Mouse (Mus musculus) C2C12 (cell line): ENCODE measurements at regions not wholly inside any gene's neighbourhood (a gene's known extent, or its start where the extent isn't known, plus 50 kb on each side); places are given as distances from the start of the nearest gene placed in this dataset.

Source experiments
- CEBPB ChIP-seq: IDR thresholded peaks from one replicate; pipeline ENCODE4 v1.6.1; 2011; ENCODE audit warnings: low read depth, mild to moderate bottlenecking, control low read depth, moderate library complexity
- CTCF ChIP-seq: IDR thresholded peaks from one replicate; pipeline ENCODE4 v1.5.1; 2011; ENCODE audit not compliant: control insufficient read depth, insufficient read depth, insufficient read length
- FOSL1 ChIP-seq: IDR thresholded peaks from one replicate; pipeline ENCODE4 v1.8.0; 2011; ENCODE audit warnings: mild to moderate bottlenecking, low read length; ENCODE audit not compliant: poor library complexity, insufficient read depth, severe bottlenecking
- MYOD1 ChIP-seq: IDR thresholded peaks from one replicate; pipeline ENCODE4 v1.6.1; 2011; ENCODE audit warnings: low read depth; ENCODE audit not compliant: control insufficient read depth, insufficient read length
- MYOG ChIP-seq: IDR thresholded peaks from one replicate; pipeline ENCODE4 v1.6.1; 2011; ENCODE audit not compliant: control insufficient read depth, insufficient read length; ENCODE audit errors: extremely low read depth
- USF1 ChIP-seq: IDR thresholded peaks from one replicate; pipeline ENCODE4 v1.6.1; 2011; ENCODE audit warnings: low read depth, mild to moderate bottlenecking, control low read depth, moderate library complexity

DNA sequence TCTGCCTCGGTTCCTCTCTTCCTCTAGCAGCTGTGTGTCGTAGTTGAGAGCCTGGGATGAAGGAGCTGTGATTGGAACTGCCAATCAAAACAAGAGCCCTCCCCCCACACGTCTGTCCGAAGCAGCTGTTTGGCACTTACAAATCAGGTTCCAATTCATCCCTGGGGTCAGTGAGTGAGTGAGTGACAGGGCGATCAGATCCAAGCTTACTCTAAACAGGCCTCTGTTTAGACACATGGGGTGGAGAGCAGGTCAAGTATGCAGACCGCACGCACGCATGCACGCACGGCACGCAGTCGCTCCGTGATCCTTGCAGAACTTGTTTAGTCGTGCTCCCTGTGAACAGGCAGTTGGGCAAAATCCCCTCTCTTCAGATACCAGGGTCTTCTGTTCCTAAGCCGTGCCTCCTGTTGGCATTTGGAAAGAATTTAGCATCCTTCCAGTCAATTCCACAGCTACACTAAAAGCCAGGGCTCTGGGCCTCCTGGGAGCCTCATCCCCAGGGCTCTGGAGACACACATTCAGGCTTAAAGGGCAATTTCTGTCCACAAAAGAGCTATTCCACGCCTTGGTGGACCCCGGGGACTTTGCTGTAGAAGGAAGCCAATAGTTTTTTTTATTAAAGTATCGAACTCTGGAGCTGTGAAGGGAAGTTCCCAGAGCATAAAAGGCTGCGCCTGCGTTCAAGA, 52.2 kb upstream of the Kcng1 start:
- TF ChIP-seq CTCF (no peak), USF1 (no peak), MYOG (no peak), CEBPB (no peak), FOSL1 (no peak), MYOD1 (no peak)
